Mouse (Mus musculus): ENCODE measurements at regions not wholly inside any gene's neighbourhood (a gene's known extent, or its start where the extent isn't known, plus 50 kb on each side); places are given as distances from the start of the nearest gene placed in this dataset.

GRCm38 (mm10) chr14:120575202-120575601, 97.0 kb downstream of the Rap2a start:
- TF ChIP-seq CTCF (IDR thresholded peaks at IDR 0.05; ENCODE audit: extremely low read depth, insufficient read depth, low read length) (no peak), POLR2A (IDR thresholded peaks at IDR 0.05; ENCODE audit: extremely low read depth, insufficient read depth, low read length) (no peak)

Data from cortical plate, adult 2 months (tissue).